Mouse (Mus musculus) liver, adult 10 weeks (tissue): ENCODE measurements around the gene Tm2d3. TPM values are rescaled to one million over a fixed set of nuclear protein-coding genes. Genes with fewer than 3 reads are reported as not detected.

Source experiments
- polyA plus RNA-seq: library from polyadenylated mRNA; stranded (reverse); fragments of 350-450 nt; fragmentation: Illumina TruSeq; extraction: RNeasy Lipid Tissue Mini Kit (QIAGEN cat#74804); gene quantifications from one replicate; pipeline ENCODE4 v1.2.3, GENCODE M21; 2014; ENCODE audit warnings: low read depth, low replicate concordance

The Tm2d3 gene
- polyA plus RNA-seq, result 15.9 TPM

DNA sequence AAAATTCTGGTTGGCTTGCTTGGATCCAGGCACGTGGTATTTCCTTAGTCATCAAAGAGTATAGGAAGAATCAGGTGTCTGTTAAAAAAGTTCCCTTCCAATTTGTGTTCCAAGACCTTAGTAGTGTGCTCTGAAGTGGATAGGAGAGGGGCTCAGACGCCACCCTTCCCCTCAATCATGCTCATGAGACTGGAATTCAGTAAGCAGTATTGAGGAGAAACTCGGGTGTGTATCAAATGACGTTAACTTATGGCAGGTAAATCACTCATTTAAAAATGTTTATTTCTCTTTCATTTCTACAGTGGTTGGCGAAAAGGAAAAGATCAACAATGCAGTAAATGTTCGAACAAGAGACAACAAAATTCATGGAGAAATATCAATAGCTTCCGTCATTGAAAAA is at the start of gene Tm2d3:
TSS of gene Tm2d3 (plus strand) at position 301 of the 400 bp plus-strand sequence.

DNA sequence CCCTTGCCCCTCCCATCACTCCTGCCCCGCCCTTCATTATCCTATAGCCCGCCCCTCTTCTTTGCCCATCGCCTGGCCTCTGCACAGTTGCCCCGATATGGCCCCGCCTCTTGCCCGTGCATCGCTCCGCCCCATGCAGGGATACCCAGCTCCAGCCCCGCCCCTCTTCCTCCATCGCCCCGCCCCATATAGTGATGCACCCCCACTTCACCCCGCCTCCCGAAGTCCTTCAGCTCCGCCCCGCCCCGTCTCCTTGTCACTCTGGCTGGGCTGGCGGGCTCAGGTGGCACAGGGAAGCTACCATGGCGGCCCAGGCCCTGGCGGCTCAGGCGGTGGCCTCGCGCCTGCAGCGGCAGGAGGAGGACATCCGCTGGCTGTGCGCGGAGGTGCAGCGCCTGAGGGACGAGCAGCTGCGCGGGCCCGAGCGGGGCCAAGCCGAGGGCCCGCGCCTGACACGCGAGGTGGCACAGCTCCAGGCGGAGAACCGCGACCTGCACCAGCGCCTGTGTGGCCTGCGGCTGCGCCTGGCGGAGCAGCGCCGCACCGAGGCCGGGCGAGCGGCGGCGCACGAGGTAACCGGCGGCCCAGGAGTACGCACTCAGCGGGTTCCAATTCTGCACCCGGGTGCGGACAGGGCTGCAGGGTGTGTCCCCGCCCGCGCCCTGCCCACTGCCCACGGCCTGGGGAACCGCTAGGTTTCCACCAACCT is 46.2 kb upstream of the Tm2d3 start, which contains the start of gene Tarsl2:
TSS of gene Tarsl2 (plus strand) at position 256 of the 709 bp plus-strand sequence.

Other genes with a start within 250 kb of the Tm2d3 start
- gene Tjp1, start 163.4 kb upstream of the Tm2d3 start, polyA plus RNA-seq, result 25.4 TPM
- 14.7 TPM for gene Tarsl2, start 46.3 kb upstream of the Tm2d3 start, polyA plus RNA-seq
- 17.6 TPM for gene Pcsk6, start 170.6 kb downstream of the Tm2d3 start, polyA plus RNA-seq